Mouse (Mus musculus) gastrocnemius, adult 2 months (tissue): ENCODE results near the gene Pfkl. TPM values are rescaled to one million over a fixed set of nuclear protein-coding genes. Genes with fewer than 3 reads are reported as not detected.
A peak's percentile ranks its signal among the peaks of the same experiment; 100 is the strongest.
"Not testable (repeated sequence)": the region's sequence is repeated elsewhere in the genome, so short reads cannot be mapped to it uniquely, and the experiment has no call there.

ENCODE experiments used
- DNase-seq: peaks from one replicate; pipeline ENCODE4 v3.0.0; 2022
- H3K27ac ChIP-seq: fragments of 200-600 bp; 2 replicates; pipeline ENCODE4 v1.8.1; 2022; ENCODE audit warnings: mild to moderate bottlenecking
- H3K4me3 ChIP-seq: fragments of 200-600 bp; 2 replicates; pipeline ENCODE4 v1.8.1; 2022; ENCODE audit warnings: mild to moderate bottlenecking, moderate library complexity
- CTCF ChIP-seq: fragments of 200-600 bp; IDR thresholded peaks from 2 replicates; pipeline ENCODE4 v1.8.1; 2022; ENCODE audit warnings: antibody characterized with exemption, mild to moderate bottlenecking, moderate library complexity
- intact Hi-C: fragments of 180-260 bp; cut with DNase I; formaldehyde crosslinking; loops from one replicate; pipeline ENCODE4 v1.15.1; 2025
- total RNA-seq, 2 experiments: library from RNA; stranded (reverse); gene quantifications; 2 replicates each; pipeline ENCODE4 v1.2.3; 2021

Gene Pfkl
- total RNA-seq, 2 experiments from 2014 or later: 6.0 to 6.5 TPM

DNA sequence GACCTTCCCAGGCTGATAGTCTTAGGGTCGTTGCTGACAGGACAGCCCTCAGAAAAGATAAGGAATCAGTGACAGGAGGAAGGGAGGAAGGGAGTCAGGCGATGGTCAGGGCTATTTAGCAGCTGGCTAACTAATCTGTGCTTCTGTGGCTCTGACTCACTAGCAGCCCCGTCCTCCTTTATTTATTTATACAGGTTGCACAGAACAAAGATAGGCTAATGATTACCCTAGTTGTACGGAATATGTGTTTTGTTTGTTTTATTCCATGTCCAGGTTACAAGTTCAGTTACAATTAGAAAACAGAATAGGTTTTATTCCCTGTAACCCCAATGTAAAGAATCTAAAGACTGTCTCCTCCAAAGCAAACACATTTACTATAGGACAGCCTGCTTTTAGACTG is 34.2 kb downstream of the Pfkl start:
- no peak for DNase-seq
- Histone ChIP-seq H3K4me3 (no peak overlapping the region), H3K27ac (no peak overlapping the region)
- no peak for TF ChIP-seq CTCF
- intact Hi-C loops: no loop called here

GRCm38 (mm10) chr10:77974811-77975210 is 35.1 kb downstream of the Pfkl start:
- no peak overlapping the region for H3K27ac ChIP-seq
- TF ChIP-seq CTCF: no peak
- intact Hi-C loops: no loop called here
- H3K4me3 ChIP-seq: no peak overlapping the region
- no peak for DNase-seq

- no peak overlapping the region for H3K4me3 ChIP-seq
- H3K27ac ChIP-seq: no peak overlapping the region
- no peak for DNase-seq
- intact Hi-C loops: no loop called here
- no peak for TF ChIP-seq CTCF
These were observed 35.6 kb downstream of the Pfkl start for GRCm38 (mm10) chr10:77974323-77974722.

DNA sequence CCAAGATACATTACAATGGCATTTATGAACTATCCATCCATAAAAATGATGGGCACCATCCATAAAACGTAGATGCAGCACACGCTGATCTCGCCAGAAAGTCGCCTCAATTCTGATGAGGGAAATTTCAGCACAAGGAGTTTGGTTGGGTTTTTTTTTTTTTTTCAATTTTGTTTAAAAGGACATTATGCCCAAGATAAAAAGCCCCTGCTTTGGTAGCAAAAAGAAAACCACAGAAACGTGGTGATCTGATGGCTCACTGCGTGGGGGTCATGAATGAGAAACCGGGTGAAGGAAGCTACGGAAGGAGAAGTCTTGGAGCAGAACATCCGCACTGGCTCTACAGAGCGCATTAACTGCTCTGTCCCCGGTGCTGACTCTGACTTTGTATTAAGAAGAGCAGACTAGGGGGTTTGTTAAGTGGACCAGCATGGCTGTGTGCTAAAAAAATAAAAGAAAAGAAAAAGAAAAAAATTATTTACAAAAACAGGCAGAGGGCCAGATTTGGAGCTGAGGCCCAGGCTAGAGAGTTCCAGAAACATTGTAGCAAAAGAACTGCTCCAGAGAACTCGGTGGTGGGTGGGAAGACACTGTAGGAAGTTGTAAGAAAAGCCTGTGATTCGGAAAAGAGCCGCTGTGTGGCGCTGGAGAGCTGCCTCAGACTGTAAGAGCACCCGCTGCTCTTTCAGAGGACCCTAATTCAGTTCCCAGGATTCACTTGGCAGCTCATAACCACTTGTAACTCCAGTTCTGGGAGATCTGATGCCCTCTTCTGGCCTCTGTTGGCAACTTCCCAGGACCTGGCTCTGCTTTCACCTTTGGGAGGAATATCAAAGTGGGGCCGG is 38.0 kb downstream of the Pfkl start:
- Histone ChIP-seq H3K27ac (no peak overlapping the region), H3K4me3 (no peak overlapping the region)
- TF ChIP-seq CTCF: peak; percentile 42; the same call in 1 of the 2 replicates
- intact Hi-C loops: loop anchor here (2.0 kb wide), 1 partner anchor 69 kb away; the partner anchor contains the start of gene Lrrc3
- DNase-seq: no peak

DNA sequence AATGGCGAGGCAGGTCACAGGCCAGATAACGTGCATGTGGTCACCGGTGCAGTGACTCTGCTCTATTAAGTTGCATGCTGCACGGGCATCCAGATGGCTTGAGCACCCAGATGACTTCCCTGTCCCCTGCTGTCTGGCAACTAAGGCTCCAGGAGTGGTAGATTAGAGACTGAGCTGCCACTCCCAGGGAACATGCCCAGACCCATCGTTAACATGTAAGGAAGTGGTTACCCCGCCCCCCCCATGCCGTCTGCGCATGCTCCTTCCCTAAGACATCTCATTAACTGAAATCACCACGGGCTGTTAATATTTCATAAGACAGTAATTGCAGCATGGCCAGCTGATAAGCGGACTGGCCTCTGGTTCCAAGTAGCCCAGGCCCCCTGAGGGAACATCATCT is 38.7 kb downstream of the Pfkl start:
- intact Hi-C loops: loop anchor here (2.0 kb wide), 1 partner anchor 68 kb away; the partner anchor contains the start of gene Lrrc3
- TF ChIP-seq CTCF: no peak
- Histone ChIP-seq H3K27ac (no peak overlapping the region), H3K4me3 (no peak overlapping the region)
- DNase-seq: no peak

DNA sequence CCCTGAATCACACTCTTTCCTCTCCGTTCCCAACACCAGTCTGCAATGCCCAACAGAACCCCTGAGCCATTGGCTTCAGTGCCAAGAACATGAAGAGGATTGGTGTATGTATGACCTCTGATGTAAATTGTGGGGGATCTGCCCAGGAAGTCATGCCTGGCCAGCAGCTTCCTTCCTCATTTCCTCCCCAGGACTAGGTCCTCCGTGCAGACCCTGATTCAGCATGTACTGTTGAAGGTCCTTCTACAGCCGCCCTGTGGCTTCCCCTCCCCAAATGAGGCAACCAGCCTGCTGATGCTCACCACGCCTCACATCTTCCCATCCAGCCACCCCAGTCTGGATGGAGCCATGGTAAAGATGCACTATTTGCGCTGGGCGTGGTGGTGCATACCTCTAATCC is 39.4 kb downstream of the Pfkl start, which contains the start of gene Trpm2:
TSS of gene Trpm2 (minus strand) at position 83 of the 400 bp plus-strand sequence.
- Histone ChIP-seq H3K4me3 (peak within 1 kb of the TSS; percentile 45), H3K27ac (no peak within 1 kb of the TSS)
- no peak for TF ChIP-seq CTCF
- no peak for DNase-seq
- intact Hi-C loops: loop anchor here (2.0 kb wide), 1 partner anchor 68 kb away; the partner anchor contains the start of gene Lrrc3

DNA sequence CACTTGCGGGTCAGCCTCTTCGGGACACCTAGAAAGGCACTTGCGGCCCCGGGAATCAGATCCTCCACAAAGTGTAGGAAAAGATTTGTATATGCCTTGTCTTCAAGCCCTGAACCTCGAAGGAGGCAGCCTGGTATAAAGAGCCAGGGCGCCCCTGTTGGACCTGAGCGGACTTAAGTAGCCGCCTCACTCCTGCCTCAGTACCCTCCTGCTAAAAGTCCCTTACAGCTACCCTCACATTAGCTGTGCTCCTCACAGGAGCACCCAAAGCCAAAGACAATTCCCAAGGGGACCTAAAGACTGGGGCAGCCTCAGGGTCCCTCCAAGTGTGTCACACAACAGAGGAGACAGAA is 39.9 kb downstream of the Pfkl start:
- DNase-seq: no peak
- intact Hi-C loops: loop anchor here (2.0 kb wide), 1 partner anchor 67 kb away; the partner anchor contains the start of gene Lrrc3
- TF ChIP-seq CTCF: no peak
- Histone ChIP-seq H3K27ac (no peak overlapping the region), H3K4me3 (peak overlapping the region; percentile 45)

DNA sequence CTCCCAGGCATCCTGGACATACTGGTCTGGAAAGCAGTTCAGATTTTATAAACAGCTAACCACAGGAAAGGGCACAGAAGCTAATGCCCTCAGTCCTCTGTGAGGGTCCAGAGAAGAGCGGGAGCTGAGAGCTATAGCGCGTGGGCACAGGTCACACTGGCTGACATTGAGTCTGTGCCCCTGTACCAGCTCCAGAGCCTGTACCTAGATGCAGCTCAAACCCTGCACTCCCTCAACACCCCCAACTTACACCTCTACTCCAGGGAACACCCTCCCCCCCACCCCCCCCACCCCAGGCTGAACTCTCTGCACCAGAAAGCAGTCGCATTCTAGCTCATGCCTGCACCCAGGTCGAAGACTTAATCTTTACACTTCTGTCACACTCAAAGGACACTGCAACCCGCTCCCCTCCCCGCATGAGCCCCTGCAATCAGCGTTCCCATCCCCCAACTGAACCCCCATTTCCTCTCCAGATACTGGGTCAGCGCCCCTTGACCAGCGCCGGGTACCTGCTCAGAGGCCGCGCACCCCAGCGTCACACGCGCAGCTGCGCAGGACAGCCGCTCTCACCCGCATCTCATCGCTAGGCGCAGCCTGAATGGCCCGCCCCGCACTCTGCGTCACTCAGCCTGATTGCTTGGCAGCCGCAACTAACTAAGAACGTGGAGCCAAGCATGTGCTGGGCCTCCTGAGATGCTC is 40.5 kb downstream of the Pfkl start:
- H3K4me3 ChIP-seq: peak overlapping the region; percentile 45
- H3K27ac ChIP-seq: no peak overlapping the region
- intact Hi-C loops: no loop called here
- no peak for TF ChIP-seq CTCF
- DNase-seq: peak; percentile 59

DNA sequence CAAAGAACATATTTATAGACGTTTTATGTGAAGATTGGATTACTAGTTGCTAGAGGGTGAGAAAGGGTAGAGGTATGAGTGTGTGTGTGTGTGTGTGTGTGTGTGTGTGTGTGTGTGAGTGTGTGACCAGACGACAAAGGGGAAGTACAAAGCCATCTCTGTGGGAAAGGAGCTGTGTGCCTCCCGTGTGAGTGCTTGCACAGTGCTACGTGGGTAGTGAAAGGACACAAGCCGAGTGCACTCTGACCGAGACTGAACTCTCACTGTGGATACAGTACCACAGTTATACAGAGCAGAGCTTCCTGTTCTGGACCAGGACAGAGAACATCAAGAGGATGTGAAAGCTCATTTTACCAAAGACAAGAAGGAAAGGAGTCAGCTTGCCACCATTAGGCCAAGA is 45.9 kb downstream of the Pfkl start:
- DNase-seq: no peak
- intact Hi-C loops: no loop called here
- Histone ChIP-seq H3K27ac (no peak overlapping the region), H3K4me3 (no peak overlapping the region)
- TF ChIP-seq CTCF: no peak

DNA sequence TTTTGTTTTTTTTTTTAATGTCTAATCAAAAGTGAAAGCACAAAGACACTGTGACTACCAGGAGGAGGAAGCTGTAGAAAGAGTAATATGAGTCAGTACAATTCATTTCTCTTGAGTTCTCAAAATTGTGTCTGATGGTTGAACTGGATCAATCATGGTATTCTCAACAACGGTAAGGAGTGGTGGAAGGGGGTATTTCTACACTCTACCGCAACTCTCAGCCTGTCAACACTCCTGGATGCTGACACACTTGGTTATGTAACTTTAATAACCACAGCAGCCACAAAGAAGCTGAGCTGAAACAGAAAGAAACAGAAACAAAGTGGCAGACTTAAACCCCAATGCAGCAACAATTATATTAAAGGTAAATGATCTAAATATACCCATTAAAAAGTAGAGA is 47.2 kb downstream of the Pfkl start:
- H3K27ac ChIP-seq: no peak overlapping the region
- no peak for DNase-seq
- no peak for TF ChIP-seq CTCF
- no peak overlapping the region for H3K4me3 ChIP-seq
- intact Hi-C loops: no loop called here

- DNase-seq: not testable (repeated sequence)
These were observed 59.4 kb downstream of the Pfkl start for GRCm38 (mm10) chr10:77950468-77950867.

GRCm38 (mm10) chr10:77939685-77940084 is 70.2 kb downstream of the Pfkl start:
- Histone ChIP-seq H3K27ac (no peak overlapping the region), H3K4me3 (no peak overlapping the region)
- intact Hi-C loops: no loop called here
- no peak for TF ChIP-seq CTCF
- DNase-seq: no peak

More at GRCm38 (mm10) chr10:77950468-77950867, 59.4 kb downstream of the Pfkl start:
- H3K27ac ChIP-seq, intact Hi-C loops, H3K4me3 ChIP-seq: not testable (repeated sequence)

Other genes starting within 250 kb of the Pfkl start
- gene Gm3238, start 238.8 kb downstream of the Pfkl start, total RNA-seq: not detected
- gene Gm7138, start 233.1 kb downstream of the Pfkl start, total RNA-seq: not detected
- gene Gm3250, start 227.5 kb downstream of the Pfkl start, total RNA-seq: not detected
- gene Gm7137, start 221.9 kb downstream of the Pfkl start, total RNA-seq: not detected
- gene Gm9639, start 215.0 kb downstream of the Pfkl start, total RNA-seq: not detected
- gene Gm19668, start 210.9 kb downstream of the Pfkl start, total RNA-seq: not detected
- gene Gm9507, start 198.2 kb downstream of the Pfkl start, total RNA-seq: not detected
- gene Gm2696, start 195.4 kb downstream of the Pfkl start, total RNA-seq: not detected
- gene Krtap10-4, start 183.0 kb downstream of the Pfkl start, total RNA-seq: not detected
- gene Krtap10-10, start 174.1 kb downstream of the Pfkl start, total RNA-seq: not detected
- gene Gm36176, start 163.3 kb downstream of the Pfkl start, total RNA-seq: not detected
- not detected for gene Gm10318, start 157.2 kb downstream of the Pfkl start, total RNA-seq
- gene Gm3285, start 148.1 kb downstream of the Pfkl start, total RNA-seq: not detected
- under 1 TPM; 0.13 to 0.14 TPM for gene Lrrc3, start 107.5 kb downstream of the Pfkl start, total RNA-seq
- gene Trpm2, start 39.5 kb downstream of the Pfkl start, total RNA-seq: under 1 TPM in 1 of 2 experiments, not detected in 1; 0.33 TPM
- 1 to 10 TPM; 3.8 to 4.3 TPM for gene 1810043G02Rik, start 31.6 kb downstream of the Pfkl start, total RNA-seq
- gene Dnmt3l, start 31.9 kb upstream of the Pfkl start, total RNA-seq: not detected
- gene Aire, start 33.5 kb upstream of the Pfkl start, total RNA-seq: not detected
- 1 to 10 TPM; 1.3 to 1.8 TPM for gene Icosl, start 59.2 kb upstream of the Pfkl start, total RNA-seq
- 100 to 1,000 TPM; 231 to 289 TPM for gene D10Jhu81e, start 159.7 kb upstream of the Pfkl start, total RNA-seq
- 10 to 100 TPM; 10.7 to 11.0 TPM for gene Pwp2, start 175.1 kb upstream of the Pfkl start, total RNA-seq
- gene Trappc10, start 234.6 kb upstream of the Pfkl start, total RNA-seq: 10 to 100 TPM; 37.9 to 40.1 TPM